Mouse (Mus musculus): ENCODE data around the gene Clec11a.

The Clec11a gene

DNA sequence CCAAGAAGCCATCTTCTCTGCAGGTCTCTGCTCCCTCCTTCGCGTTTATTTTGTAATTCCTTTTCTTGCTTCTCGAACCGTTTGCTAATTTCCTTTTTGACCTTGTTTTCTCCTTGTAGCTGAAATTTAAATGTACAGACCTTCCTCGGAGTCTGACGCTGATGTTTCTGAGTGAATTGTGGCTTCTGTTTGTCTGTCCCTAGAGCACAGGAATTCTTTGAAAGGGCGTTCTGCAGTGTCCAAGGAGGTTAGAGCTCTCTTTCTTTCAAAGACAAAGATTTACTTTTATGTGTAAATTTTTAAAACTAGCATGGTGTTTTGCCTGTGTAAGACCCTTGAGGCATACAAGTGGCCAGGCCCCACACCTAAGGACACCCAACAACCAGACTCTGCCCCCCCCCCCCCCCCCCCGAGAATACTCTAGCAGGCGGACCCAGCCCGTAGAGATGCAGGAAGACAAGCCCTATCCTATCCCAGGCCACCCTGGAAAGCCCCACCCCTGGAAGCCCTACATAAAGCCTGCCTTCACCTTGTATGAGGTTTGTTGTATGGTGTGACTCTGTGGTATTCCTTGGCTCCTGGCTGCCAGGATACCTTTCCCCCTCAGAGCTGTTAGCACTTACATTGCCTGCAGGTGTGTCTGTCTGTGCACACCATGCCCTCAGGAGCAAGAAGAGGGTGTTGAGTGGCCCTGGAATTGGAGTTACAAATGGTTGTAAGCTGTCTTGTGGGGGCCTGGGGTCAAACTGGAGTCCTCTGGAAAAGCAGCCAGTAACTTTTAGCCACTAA, 30.0 kb downstream of the Clec11a start:
- DNase-seq (ENCODE audit: low spot score) = no peak

DNA sequence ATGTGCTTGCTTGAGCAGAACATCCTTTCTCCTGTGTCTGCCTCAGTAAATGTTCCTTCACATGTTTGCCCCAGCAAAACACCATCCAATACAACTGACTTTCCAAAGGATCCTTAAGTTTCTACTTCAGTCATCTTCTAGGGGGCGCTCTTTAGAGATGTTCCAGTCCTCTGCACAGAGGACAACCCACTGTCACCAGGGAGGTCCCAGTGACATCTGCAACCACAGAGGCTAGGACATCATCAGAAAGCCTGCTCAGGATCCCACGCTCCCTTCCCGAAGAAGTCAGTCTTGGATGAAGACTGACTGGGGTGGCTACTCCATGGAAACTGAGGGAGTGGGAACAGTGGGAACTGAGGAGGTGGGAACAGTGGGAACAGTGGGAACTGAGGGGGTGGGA, 31.2 kb downstream of the Clec11a start:
- no peak for DNase-seq (ENCODE audit: low spot score)

DNA sequence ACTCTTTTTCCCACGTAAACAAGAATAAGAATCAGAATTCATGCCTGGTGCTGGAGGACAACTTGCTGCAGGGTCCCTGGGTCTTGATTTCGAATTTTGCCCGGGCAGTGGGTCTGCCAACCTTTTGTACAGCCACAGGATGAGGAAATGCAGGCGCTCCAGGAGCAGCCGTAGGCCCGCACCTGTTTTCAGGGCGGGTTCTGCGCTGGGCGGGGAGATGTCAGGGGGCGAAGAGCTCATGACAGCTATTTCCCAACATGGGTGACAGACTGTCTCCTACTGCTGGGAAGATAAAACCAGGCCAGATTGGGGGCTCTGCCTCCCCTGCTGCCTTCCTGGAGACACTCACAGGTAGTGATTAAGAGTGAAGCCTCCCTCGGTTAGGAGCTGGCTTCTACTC, 32.6 kb downstream of the Clec11a start:
- DNase-seq (ENCODE audit: low spot score) = no peak

DNA sequence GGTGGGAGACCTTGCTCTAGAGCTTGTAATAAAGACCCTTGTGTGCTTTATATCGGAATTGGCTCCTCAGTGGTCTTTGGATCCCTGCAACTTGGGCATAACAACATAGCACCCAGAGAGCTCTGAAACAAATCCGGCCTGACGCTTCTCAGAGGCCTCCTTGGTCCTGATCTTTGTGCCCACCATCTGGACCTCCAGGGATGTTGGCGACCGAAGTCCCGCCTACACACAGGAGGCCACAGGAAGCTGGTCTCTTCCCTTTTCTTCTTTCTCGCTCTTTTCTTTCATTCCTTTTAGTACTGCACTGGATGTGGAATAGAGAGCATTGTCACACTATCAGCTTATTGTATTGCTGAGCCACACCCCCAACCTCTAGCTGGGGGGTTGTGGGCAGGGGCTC, 33.3 kb downstream of the Clec11a start:
- no peak for DNase-seq (ENCODE audit: low spot score)

DNA sequence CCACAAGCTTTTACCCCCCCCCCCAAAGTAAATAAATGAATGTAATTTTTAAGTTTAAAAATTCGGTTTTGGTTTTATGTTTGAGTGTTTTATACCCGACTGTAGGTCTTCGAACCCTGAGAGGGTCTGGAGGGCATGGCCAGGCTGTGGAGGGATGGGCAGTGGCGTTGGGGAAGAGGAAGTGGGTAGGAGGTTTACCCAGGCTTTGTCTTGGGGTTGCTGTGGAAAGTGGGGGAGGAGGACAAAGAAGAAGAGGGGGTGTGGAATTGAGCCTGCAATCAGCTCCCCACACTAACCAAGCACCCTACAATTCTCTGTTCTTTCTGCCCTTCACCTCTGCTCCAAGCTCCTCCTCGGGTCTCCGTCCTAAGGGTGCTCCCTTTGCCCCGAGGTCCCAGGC, 34.2 kb downstream of the Clec11a start:
- DNase-seq (ENCODE audit: low spot score) = no peak

DNA sequence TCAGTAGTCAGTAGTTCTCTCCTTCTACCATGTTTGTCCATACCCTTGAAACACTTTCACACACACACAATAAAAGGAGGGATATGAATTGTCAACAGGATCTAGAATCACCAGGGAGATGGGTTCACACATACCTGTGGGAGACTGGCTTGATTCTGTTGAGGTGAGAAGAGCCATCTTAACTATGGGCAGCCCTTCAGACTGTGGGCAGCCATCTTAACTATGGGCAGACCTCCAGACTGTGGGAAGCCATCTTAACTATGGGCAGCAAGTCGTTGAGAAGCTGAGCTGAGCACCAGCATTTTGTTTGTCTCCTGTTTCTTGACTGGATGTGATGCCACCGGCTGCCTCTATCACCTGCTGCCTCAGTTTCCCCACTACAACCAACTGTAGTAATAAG, 35.4 kb downstream of the Clec11a start:
- DNase-seq (ENCODE audit: low spot score) = no peak

DNA sequence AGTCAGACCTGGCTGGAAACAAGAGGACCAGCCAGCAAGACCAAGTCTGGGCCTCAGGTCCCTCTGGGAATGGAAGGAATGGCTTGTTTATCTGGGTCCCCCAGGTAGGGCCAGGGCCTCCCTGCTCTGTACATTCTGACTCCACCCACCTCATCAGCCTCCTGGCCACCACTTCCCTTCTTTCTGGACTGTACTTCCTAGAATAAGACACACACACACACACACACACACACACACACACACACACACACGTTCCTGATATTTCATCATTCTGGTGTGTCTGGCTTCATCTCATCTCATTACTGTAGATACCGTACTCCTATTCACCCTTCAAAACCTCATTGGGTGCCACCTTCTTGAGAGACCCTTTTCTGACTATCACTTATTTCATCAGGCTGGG, 37.3 kb downstream of the Clec11a start:
- no peak for DNase-seq (ENCODE audit: low spot score)

DNA sequence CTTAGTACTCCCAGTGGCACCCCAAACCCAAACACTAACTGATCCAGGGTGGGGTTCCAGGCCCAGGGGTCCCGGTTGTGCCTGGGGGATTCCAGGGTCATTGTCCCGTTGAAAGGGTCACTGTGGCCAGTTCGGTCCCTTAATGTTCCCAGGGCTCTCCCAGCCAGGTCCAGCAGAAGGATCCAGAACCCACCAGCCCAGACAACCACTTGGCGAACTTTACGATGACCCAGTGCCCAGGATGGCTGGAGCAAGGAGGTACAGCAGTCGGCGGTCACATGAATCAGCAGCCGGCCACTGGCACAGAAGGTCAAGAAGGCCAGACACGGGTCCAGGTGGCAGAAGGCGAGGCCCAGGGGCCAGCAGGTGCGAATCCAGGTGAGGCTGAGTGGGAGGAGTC, 38.6 kb downstream of the Clec11a start:
- no peak for DNase-seq (ENCODE audit: low spot score)

DNA sequence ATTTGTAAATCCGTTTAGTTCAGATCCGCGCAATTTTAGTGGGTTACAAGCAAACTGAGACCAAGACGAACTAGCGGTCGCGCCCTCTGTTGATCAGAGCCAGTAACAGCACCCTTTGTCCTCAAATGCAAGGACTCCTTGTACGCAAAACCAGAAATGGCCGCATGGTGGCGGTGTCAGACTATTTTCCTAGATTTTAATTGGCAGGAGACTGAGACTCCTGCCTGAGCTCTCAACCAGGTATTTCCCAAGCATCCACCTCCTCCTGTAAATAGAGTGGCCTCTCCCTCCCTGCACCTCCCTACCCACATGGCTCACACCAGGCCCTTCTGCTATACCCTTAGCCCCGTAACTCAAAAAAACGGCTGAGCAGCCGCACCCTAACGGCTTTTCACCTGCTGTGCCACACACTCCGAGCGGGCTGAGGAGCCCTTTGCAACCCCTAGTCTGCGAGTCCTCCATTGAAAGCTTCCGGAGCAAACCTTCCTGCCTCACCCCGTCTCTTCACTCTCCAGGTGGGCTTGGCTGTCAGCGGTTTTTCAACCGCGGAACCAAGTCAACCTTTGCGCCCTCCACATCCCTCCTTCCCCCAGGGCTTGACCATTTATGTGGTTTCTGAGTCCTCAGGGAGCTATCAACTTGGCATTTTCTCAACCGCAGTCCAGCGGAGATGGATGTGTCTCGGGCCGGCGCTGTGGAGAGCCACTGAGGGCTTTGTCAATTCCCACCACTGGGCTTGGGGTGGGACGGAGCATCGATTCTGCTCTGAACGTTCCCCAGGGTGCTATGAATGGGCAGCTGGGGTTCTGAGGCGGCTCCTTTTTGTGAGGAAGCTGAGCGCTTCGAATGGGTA, 43.7 kb downstream of the Clec11a start:
- DNase-seq (ENCODE audit: low spot score) = peak; percentile 94

DNA sequence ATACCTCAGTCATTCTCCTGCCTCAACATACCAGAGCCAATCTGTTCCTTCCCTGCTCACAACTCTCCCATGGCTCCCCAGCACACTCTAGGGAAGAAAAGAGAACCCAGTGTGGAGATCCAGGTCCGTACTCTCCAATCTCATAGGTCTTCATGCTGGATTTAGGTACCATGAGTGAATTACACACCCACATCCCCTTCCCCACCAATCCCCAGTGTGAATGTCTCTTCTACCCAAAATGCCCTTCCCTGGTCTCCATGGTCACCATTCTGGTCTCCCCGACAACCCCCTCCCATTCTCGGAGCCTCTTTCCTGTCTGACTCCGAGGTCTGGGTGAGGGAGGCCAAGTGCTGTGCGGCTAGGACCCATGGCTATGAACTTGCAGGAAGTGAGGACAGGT, 45.6 kb downstream of the Clec11a start, which contains the start of gene Gm15517:
Gene Gm15517, plus strand, starts transcription at position 301 of the 400 bp plus-strand sequence.
- no peak for DNase-seq (ENCODE audit: low spot score)

DNA sequence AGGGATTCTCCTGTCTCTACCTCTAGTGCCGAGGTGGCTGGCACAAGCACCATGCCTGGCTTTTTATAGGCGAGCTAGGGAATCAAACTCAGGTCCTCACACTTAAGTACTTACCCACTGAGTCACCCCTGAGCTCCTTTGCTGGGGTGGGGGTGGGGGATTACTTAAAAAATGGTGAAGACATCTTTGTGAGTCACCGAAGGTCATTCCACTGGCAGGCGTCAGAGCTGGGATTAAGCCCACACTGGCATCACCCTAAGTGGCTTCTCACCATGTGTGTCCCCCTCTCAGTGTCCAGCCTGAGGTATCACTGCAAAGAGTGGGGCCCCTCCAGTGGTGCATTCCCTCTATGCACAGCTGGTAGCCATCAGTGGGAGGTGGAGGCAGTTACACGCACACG, 46.3 kb downstream of the Clec11a start:
- DNase-seq (ENCODE audit: low spot score) = no peak

DNA sequence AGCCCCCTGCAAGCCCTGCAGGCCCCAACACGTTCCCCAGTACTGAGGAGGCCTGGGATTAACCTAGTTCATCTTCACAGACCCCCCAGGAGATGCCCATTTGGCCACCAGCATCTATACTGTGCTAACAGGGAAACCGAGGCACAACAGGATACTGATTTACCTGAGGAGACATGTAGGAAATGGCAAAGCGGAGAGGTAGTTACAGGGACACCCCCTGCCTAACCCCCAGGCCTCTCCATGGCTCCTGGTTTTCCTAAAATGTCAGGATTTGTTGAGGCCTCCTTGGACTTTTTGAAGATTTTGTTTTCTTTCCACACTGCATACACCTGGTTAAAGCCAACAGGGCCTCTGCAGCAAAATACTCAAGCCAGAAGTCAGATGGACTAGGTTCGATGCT, 49.4 kb downstream of the Clec11a start, which contains the start of gene Acp4:
Gene Acp4, minus strand, starts transcription at position 101 of the 400 bp plus-strand sequence.
- DNase-seq (ENCODE audit: low spot score) = no peak

DNA sequence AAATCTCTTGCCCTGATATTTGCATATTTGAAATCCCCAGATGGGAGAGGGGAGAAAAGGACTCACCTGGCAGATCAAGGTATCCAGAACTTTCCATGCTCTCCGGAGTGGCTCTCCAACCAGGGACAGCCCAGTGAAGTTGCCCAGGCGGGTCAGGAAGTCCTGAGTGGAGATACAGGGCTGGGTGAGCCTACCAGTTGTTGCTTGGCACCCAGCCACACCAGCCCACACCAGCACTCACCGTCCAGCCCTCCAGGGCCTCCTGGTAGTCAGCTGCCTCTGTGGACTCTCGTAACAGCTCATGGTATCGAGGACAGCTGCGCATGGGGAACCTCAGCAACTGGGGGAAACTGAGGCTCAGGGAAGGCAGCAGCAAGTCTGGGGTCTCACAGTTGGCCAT, 51.8 kb downstream of the Clec11a start:
- no peak for DNase-seq (ENCODE audit: low spot score)

DNA sequence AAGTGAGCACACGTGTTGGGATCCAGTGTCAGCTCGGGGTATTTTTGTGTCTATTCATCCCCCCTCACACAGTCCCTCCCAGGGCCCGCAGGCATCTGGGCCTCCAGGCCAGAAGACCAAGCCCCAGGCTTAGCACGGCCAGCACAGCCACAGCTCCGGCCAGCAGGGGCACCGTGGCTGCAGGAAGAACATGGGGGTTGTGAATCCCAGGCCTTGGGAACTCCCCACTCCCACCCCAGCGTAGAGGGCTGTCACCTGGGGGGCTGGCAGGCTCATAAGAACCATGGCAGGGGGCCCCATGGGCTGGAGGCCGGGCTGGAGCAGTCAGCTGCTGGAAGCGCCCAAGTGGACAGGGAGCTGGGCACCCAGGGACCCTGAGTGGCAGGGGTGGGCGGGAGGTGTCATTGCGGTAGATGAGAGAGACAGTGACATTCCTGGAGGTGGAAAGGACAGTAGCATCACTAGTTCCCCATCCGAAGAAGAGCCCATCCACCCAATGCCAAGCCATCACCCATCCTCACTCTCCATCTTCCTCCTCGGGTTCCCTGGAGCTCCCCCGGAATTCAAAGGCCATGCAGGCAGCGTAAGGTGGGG, 53.6 kb downstream of the Clec11a start:
- no peak for DNase-seq (ENCODE audit: low spot score)

Measured in lung, postnatal 25 days (tissue).